Mouse (Mus musculus) spleen, adult 2 months (tissue): ENCODE measurements around the gene Mpped2. TPM values are rescaled to one million over a fixed set of nuclear protein-coding genes. Genes with fewer than 3 reads are reported as not detected.

Experiments
- DNase-seq, 2 experiments: peaks; one replicate each; pipeline versions ENCODE4 v3.0.0 to v3.0.0-alpha.2; 2012 to 2021; ENCODE audit warnings: low spot score in 2 of 2, low read depth in 1 of 2
- H3K27ac ChIP-seq: fragments of 200-500 bp; 2 replicates; pipeline ENCODE4 v1.5.1; 2012; ENCODE audit warnings: low read length, inconsistent platforms; ENCODE audit not compliant: insufficient read depth
- H3K27me3 ChIP-seq: fragments of 200-500 bp; 2 replicates; pipeline ENCODE4 v1.6.1; 2012; ENCODE audit warnings: mild to moderate bottlenecking, moderate library complexity, low read length, inconsistent platforms; ENCODE audit not compliant: control insufficient read depth, insufficient read depth
- H3K36me3 ChIP-seq: fragments of 200-500 bp; 2 replicates; pipeline ENCODE4 v1.6.1; 2012; ENCODE audit warnings: mild to moderate bottlenecking, low read length, inconsistent platforms; ENCODE audit not compliant: control insufficient read depth, insufficient read depth
- H3K4me1 ChIP-seq: fragments of 200-500 bp; 2 replicates; pipeline ENCODE4 v1.6.1; 2011; ENCODE audit warnings: inconsistent platforms; ENCODE audit not compliant: control insufficient read depth, insufficient read depth, insufficient read length
- H3K4me3 ChIP-seq: fragments of 200-500 bp; 2 replicates; pipeline ENCODE4 v1.5.1; 2011; ENCODE audit warnings: mild to moderate bottlenecking, inconsistent platforms; ENCODE audit not compliant: insufficient read depth, insufficient read length; ENCODE audit errors: extremely low read depth
- CTCF ChIP-seq: fragments of 200-500 bp; IDR thresholded peaks from 2 replicates; pipeline ENCODE4 v1.5.1; 2011; ENCODE audit warnings: mild to moderate bottlenecking, inconsistent platforms; ENCODE audit not compliant: insufficient read depth, insufficient read length, insufficient replicate concordance; ENCODE audit errors: extremely low read depth
- POLR2A ChIP-seq: fragments of 200-500 bp; IDR thresholded peaks from 2 replicates; pipeline ENCODE4 v1.6.1; 2011; ENCODE audit warnings: low read depth, low read length, inconsistent platforms
- WGBS: fragments of 180-500 bp; shearing (Covaris S2); methylation state at CpG from one replicate; pipeline ENCODE4 v1.1.7; 2018; 5-methylcytosine and 5-hydroxymethylcytosine counted together
- polyA plus RNA-seq: library from polyadenylated mRNA; depleted of rRNA; stranded (reverse); fragments of >200 nt; gene quantifications from 2 replicates; pipeline ENCODE4 v1.2.3, GENCODE M21; 2012

Gene Mpped2
- polyA plus RNA-seq, 1 experiment: 0.02 TPM

DNA sequence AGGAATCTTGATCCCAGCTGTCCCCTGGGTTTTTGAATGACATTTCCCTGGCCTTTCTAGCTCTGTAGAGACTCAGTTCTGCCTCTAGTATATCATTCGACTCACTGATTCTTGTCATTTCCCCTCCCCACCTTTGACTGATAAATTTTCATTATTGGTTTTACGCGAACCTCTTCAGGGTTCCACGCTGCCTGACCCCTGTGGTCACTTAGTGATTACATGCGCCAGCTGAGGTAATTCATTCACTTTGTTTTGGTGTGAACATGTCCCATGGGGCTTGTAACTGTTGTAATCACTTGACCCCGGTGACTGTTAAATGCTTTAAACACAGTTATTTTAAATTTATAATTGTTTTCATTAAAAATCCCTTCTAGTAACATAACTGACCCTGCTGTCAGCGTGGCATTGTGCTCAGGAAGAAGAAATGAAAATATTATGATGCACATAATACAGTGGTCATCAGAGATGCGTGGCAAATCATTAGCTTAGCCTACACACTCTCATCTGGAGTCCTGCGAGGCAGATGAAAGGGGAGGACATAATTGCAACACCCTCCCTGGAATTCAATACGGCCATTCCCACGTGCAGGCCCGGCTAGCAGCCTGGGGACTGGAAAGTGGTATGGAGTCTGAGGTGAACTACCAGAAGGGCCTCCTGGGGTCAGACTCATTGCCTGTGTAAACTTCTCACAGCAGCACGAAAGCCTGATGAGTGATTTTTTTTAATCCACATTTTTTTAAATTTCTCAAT lies 63.5 kb downstream of the Mpped2 start:
- 87% methylated on average over 13 of the region's 13 CpGs for WGBS
- no peak for DNase-seq

GRCm38 (mm10) chr2:106762920-106763319 lies 69.9 kb downstream of the Mpped2 start:
- TF ChIP-seq CTCF: no peak
- TF ChIP-seq POLR2A: no peak
- no peaks in the 10 kb centered on the region for H3K36me3 ChIP-seq
- H3K27ac ChIP-seq: no peak overlapping the region
- no peaks in the 10 kb centered on the region for H3K4me1 ChIP-seq
- no peaks in the 10 kb centered on the region; the same call in 1 of the 2 replicates for H3K27me3 ChIP-seq
- 91% methylated on average over 8 of the region's 8 CpGs for WGBS
- H3K4me3 ChIP-seq: no peak overlapping the region
- DNase-seq: no peak

More for the DNA sequence above, 63.5 kb downstream of the Mpped2 start:
- TF ChIP-seq CTCF (no peak), POLR2A (no peak)
- Histone ChIP-seq H3K4me3 (no peak overlapping the region), H3K27ac (no peak overlapping the region), H3K4me1 (no peaks in the 10 kb centered on the region), H3K27me3 (no peaks in the 10 kb centered on the region; the same call in 1 of the 2 replicates), H3K36me3 (no peaks in the 10 kb centered on the region)

DNA sequence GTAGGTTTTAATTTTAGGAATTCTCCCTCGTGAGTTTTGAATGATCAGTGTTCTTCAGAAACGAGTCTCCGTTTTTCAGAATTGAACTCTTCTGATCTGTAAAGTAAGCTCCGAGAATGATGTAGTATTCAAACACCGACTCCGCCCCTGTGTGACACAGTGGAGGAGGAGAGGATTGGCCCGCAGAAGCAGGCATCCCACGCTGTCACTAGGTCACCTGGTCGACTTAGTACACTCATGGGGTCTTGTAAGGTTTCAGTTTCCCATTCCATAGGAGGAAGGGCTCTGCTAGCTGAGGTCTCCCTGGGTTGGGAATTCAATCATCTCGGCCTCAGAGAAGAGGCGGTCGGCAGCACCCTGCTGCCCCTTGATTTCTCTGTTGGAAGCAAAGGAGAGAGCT lies 76.2 kb downstream of the Mpped2 start:
- DNase-seq: no peak
- no peaks in the 10 kb centered on the region for H3K4me1 ChIP-seq
- WGBS: 88% methylated on average over 12 of the region's 12 CpGs
- TF ChIP-seq POLR2A (no peak), CTCF (no peak)
- H3K36me3 ChIP-seq: no peaks in the 10 kb centered on the region
- H3K27ac ChIP-seq: no peak overlapping the region
- H3K4me3 ChIP-seq: no peak overlapping the region
- H3K27me3 ChIP-seq: no peaks in the 10 kb centered on the region

DNA sequence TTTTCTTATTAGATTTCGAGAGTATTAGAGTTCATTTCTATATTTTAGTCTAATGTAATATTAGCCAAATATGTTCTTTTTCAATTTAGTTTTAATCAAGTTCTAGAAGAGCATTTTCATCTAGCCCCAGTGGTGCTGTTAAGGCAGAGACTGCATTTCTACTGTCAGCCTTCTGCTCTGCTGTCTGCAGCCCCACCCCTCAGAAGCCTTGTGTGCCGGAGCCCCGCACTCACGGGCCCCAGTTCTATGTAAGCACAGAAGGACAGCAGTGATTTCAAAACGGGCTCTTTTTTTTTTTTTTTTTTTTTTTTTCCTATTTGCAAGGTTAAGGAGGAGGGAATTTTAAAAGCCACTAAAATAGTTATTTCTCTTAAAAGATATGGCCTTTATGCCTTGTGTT lies 79.6 kb downstream of the Mpped2 start:
- Histone ChIP-seq H3K36me3 (no peaks in the 10 kb centered on the region), H3K4me1 (no peaks in the 10 kb centered on the region), H3K27ac (no peak overlapping the region), H3K4me3 (no peak overlapping the region), H3K27me3 (no peaks in the 10 kb centered on the region)
- TF ChIP-seq POLR2A (no peak), CTCF (no peak)
- 82% methylated on average over 5 of the region's 5 CpGs for WGBS
- no peak for DNase-seq

DNA sequence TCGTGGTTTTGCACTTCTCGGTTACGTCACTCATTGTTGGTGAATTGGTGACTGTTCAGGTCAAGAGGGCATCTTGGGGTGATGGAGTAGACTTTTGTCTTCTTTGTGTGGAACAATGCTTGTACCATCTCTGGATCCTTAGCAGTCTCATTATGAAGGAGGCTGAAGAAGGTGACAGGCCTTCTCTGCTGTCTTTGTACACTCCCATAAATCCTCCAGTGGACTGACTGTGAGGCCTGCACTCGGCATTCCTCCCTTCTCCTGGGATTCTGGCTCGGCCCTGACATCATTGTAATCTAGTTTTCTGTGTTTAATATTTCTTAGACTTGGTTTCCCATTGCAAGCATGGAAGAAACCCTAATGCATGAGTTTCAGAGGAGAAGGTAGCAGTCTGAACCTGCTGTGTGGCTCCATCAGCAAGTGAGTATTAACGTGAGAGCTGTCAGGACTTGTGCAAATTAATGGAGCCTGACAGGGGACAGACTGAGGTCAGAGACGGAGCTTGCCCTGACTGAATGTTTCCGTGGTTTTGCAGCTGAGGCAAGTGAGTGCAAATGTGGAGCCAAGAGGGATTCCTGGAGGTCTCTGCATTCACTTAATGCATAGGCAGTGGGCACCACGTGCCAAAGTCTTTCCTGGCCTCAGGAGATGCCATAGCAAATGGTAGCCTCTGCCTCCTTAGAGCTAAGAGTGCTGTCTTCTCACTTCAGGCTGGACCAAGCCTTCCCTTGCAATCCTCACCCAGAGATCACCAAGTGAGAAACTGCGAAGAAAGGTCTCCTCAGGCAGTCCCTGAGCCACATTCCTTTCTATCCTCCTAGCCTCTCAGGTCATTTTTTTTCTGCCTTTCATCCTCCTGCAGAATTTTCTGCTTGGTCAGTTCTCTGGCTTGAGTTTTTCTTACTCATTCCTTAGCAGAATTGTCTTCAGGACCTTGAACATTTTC lies 81.5 kb downstream of the Mpped2 start:
- H3K36me3 ChIP-seq: no peaks in the 10 kb centered on the region
- H3K27ac ChIP-seq: no peak overlapping the region
- no peaks in the 10 kb centered on the region for H3K27me3 ChIP-seq
- 72% methylated on average over 10 of the region's 10 CpGs for WGBS
- DNase-seq: no peak
- H3K4me3 ChIP-seq: no peak overlapping the region
- TF ChIP-seq CTCF (no peak), POLR2A (no peak)
- H3K4me1 ChIP-seq: no peaks in the 10 kb centered on the region

DNA sequence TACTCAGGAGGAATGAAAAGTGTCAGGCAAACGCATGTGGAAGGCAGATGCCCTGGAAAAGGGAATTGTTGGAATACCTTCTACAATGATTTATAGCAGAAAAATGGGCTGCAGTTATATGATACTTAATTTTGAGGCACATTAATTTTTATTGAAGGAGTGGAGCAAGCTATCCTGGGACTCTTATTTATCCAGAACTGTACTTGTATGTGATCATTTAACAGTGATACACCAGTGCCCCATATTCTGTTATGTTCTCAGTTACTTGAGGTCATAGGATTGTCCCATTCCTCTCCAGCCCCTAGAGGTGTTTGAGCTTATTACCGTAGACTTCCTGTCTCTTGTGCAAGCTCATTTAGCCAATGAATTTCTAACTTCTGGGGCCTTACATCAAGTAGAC lies 82.9 kb downstream of the Mpped2 start:
- WGBS: 88% methylated on average over 2 of the region's 2 CpGs
- Histone ChIP-seq H3K36me3 (no peaks in the 10 kb centered on the region), H3K27ac (no peak overlapping the region), H3K27me3 (no peaks in the 10 kb centered on the region), H3K4me1 (no peaks in the 10 kb centered on the region), H3K4me3 (no peak overlapping the region)
- no peak for DNase-seq
- TF ChIP-seq POLR2A (no peak), CTCF (no peak)
